Mouse (Mus musculus) ovary, postnatal 14 days (tissue): ENCODE data around the gene Fsd2.

Experiments used
- DNase-seq: peaks from one replicate; pipeline ENCODE4 v3.0.0; 2022; ENCODE audit warnings: low spot score

The Fsd2 gene

DNA sequence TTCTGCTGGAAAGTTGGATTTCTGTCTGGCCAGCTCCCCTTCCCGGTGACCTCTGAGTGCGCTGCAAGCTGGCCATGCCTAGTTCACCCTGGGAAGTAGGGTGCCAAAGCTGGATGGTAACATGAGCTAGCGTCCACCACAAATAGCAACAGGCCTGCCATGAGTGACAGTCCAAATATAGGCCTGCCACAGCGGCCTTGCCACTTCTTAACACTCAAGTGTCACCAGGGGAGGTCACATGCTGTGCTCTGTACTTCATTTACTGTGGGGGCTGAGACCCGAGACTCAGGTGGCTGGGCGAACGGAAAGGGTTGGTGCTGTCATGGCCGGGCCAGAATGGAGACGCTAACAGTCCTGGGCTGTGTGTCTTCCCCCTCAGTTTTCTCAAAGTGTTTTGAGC, at the start of gene Fsd2:
TSS of gene Fsd2 (minus strand) at position 53 of the 400 bp plus-strand sequence.
- no peak for DNase-seq

DNA sequence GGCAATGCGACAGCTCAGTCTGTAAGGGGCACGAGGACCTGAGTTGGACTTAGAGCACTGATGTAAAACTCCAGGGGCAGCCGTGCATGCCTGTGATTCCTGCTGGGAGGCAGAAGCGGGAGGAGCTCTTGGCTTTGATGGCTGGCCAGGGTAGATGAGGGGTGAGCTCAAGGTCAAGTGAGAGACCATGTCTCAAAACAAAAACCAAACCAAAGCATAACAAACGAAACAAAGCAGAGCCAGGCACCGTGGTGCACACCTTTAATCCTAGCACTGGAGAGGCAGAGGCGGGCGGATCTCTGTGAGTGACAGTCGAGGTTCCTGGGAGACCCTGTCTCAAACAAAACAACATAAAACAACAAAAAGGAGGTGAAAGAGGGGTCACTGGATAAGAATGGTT, 48.3 kb upstream of the Fsd2 start:
- no peak for DNase-seq

DNA sequence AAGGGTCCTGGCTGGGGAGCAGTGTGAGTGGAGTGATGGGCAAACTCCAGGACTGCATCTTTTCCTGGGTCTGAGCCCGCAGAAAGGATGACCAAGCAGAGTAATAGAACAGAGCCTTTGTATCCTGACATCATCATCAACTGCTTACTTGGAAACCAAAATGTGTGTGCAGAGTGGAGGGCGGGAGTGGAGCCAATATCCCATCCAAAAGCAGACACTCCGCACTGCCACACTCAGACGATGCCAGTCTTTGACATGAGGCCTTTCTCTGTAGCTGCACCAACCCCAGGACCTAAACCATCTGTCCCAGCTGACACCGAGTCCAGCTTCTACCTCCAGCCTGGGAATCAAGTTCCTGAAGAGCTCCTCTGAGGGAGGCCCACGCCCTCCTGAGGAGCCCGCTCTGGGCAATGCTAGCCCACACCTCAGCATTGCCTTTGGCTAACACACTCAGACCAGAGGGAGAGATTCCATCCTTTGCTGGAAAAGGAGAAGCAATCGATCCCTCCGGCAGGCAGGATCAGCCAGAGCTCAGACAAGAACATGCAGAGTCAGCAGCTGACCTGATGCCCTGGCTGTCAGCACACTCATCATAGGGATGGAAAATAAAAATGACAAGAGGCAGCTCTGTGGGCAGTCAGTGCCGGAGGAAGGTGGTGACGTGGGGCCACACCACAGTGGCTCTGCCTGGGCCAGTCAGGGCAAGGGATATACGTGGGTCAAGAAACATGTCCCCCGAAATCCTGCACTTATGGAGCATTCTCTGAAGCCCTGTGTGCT, 46.3 kb upstream of the Fsd2 start:
- DNase-seq: no peak

DNA sequence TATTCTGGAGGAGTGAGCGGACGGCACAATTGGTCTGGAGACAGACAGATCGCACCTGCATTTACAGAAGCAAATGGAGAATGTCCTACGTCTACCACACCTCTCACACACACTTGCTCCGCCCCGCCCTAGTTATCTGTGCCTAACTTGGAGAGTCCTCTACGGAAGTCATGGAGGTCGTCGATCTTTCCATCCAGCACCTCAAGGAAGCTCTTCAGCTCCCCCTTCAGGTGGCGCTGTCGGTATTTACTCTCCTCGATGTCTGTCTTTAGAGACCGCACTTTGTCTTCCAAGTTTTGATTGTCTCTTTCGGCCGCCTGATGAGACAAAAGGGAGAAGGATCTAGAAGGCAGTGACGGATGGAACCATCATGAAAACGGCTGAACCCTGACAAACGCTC, 43.4 kb upstream of the Fsd2 start:
- peak; percentile 9 for DNase-seq

DNA sequence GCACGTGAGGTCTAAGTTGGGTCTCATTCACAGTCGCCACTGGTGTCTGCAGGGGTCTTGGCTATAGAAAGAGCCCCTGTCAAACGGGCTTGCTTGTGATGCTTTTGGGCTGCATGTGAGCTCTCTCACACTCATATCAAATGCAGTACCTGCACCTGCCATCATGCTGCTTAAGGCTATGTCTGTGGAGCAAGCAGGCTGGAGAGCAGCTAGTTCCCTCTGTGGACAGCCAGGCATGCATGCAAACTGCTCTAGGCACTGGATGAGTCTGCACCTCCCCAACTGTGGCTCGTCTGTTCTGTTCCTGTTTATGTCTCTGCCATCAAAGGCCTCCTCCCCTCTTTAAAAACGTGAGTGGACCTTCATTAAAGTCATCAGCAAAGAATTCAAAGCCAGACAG, 39.7 kb upstream of the Fsd2 start:
- no peak for DNase-seq

DNA sequence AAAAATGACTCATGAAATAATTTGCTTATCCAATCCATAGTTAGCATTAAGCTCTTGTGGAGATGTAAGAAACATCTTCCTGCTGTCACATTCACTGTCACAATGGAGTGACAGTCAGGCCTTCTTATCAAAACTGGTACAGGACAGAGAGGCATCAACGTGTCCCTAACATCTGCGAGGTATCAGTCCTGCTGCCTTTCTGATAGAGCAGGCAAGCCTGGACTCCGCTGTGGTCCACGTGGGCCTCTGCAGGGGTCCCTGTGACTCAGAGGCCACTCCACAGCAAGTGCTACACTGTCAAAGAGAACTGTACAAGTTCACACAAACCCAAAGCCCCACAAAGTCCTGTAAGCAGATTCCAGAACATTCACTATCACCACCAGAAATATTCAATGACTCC, 38.7 kb upstream of the Fsd2 start:
- DNase-seq: no peak

DNA sequence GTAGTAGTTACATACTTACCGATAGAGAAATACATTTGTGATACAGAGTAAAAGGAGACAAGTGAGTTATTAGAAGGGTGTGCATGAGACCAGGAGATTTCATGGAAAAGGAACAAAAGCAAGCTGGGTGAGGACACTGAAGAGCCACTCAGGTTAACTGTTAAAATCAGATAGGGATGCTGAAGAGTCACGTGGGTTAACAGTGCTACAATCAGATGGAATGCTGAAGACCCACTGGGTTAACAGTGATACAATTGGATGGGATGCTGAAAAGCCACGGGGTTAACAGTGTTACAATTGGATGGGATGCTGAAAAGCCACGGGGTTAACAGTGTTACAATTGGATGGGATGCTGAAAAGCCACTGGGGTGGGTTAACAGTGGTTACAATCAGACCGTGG, 38.2 kb upstream of the Fsd2 start:
- DNase-seq: no peak

DNA sequence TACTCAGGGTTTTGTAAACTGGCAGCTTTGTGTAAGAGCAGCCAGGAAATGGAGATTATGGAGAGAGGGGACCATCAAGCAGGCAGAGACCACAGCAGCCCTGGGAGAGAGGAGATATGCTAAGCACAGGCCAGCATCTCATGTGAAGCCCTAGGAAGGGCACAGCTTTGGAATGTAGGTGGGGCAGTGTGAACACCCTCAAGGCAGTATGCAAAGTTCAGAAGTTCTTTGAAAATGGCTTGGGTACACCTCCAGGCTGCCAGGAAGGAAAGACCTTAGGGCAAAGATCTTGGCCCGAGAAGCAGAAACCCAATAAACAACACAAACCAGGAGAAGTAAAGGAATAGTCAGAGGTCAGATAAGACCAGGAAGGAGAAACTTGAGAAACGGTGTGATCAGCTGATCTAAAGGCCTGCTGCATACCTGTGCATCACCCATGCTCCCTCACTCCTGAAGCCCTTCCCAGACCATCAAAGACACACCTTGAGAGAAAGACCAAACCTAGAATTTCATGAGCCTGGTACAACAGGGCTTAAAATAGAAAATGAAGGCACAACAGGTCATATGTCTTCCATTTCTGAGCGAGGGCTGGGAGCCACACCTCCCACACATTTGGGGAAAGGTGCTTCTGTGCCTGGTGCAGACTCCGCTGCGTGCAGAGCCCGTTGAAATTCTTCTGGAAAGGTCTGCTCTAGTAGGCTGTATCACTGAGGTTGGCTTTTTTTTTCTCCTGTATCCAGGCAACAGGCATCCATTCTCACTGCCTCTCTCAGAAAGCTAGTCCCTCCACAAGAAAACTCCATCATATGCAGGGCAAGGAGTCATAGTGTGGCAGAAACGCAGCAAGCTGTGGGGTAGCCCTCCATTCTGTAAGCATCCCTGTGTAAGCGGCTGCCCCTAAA, 32.9 kb upstream of the Fsd2 start:
- no peak for DNase-seq

DNA sequence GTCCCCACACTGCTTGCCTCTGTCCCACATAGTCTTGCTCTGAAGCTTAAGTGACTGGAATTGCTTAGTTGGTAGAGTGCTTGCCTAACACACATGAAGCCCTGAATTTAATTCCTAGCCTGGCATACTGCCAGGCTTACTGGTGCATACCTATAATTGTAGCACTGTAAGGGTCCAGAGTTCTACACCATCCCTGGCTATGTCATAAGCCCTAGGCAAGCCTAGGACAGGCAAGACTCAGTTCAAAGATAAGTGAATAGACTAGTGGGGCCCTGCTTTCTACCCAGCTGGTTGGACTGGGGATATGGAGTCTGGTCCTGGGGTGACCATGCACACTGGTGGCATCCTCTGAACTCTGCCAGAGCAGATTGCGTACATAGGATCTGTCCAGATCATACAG, 30.9 kb upstream of the Fsd2 start:
- DNase-seq: no peak

DNA sequence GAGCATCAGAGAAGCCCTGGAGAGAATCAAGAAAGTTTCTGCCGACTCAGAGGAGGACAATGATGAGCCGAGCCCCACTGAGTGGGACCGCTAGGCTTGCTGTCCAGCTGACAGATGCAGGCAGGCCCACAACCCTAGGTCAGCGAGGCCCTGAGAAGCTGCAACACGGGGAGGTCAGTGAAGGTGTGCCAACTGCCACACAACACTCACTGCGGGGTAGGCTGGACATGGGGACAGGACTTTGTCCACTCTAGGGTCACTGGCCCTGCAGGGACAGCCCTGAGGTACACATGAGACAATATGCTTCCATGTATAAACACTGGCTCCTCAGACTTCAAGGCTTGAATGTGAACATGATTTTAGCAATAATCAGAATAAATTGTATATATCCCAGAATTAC, 29.3 kb upstream of the Fsd2 start:
- DNase-seq: no peak

DNA sequence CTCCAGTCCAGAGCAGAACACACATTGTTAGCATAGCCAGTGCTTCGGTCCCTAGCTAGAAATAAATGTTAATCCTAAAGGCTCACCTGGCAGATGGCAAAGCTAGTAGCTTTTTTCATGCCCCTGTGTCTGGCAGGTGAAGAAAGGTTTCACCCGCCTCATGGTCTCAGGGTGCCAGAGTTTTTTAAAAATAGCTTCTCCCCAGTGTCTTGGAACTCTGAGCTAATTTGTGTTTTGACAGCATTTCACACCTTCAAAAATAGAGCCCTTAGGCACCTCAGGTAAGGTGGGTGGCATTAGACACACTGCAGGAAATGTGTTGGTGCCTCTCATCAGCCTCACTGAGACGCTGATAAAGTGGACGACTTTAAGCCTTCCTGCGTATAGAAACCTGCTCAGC, 28.3 kb upstream of the Fsd2 start:
- DNase-seq: no peak

DNA sequence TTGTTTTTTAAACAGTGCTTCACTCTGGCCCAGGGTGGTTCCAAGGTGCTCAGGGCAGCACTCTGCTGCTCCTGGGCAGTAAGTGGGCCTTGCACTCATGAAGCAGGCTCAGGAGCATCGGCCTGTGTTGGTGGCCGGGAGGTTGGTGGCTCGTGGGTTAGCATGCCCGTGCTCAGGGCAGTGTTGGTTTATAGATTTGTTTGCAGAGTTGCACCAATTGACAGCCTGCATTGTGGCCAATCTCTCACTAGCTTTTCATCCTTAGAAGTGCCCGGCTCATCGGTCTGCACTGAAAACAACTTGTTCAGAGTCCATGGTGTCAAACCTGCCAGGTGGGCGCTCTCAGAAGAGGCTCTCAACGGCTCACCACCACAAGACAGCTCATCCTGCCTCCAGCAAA, 26.6 kb upstream of the Fsd2 start:
- DNase-seq: no peak

DNA sequence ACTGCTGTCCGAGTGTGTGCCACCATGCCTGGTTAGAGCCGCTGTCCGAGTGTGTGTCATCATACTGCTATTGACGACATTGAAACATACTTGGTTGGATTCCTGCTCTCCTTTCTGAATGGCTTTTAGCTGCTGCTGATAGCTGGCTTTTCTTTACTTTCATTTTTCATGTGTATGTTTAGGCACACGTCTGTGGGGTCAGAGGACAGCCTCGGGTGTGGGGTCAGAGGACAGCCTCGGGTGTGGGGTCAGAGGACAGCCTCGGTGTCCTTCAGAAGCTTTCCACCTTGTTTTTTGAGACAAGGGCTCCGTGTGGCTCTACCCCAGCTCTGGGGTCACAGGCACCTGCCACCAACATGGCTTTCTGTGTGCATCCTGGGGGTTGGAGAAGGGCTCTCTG, 25.9 kb upstream of the Fsd2 start:
- no peak for DNase-seq

DNA sequence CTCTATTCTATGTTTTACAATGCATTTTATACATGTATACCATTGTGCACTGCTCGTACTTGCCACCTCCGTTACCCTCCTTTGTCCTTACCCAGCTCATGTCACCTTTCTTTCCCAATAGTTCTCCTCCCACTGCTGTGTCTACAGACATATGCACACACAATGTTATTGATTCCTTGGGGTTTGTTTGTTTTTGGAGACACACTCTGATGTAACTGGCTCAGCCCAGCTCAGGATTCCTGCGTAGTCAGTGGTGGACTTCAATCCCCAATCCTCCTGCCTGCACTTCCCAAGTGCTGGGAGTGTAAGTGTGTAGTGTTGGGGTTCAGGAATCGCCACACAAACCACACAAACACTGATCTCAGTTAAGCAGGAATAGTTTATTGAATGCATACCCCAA, 20.5 kb upstream of the Fsd2 start:
- no peak for DNase-seq

DNA sequence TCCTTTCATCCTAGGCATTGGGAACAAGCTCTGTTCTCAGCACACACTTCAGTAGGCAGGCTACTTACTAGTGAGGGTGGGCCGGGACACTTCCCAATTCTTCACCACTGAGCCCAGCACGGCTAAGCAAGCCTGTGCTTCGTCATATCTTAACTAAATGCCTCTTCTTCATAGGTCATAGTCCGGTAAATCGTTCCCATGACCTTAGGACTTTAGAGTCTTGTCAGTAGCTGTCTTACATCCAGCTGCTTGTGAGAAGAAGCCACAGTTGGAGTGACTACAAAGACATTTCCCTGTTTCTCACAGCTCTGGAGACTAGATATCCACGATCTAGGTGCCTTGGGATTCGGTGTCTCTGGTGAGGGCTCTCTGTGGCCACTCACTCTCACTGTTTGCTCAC, 18.6 kb upstream of the Fsd2 start:
- DNase-seq: no peak

DNA sequence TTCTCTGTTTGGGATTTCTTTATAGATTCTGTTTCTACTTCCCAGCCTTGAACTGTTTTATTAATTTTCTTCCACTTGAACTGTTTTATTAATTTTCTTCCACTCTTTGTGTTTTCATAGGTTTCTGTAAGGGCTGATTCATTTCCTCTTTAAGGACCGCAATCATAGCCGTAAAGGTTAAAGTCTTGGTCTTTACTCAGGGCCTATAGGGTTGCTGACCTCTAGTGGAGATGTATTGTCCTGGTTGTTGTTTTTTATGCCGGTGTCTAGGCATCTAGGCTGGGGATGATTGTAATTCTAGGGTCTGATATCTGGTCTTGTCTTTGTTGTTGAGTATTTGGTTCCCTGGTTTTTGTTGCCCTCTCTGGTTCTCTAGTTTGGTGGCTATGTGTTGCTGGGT, 16.8 kb upstream of the Fsd2 start:
- no peak for DNase-seq

DNA sequence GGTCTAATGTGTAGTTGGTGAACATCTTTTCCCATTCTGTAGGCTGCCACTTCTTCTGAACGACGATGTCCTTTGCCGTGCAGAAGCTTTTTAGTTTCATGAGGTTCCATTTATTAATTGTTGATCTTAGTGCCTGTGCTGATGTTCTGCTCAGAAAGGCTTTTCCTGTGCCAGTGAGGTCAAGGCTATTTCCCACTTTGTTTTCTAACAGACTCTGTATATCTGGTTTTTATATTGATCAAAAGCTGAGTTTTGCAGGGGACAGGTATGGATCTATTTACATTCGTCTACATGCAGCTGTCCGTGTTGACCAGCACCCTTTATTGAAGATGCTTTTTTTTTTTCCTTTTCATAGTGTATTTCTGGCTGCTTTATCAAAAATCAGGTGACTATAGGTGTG, 12.6 kb upstream of the Fsd2 start:
- DNase-seq: no peak

DNA sequence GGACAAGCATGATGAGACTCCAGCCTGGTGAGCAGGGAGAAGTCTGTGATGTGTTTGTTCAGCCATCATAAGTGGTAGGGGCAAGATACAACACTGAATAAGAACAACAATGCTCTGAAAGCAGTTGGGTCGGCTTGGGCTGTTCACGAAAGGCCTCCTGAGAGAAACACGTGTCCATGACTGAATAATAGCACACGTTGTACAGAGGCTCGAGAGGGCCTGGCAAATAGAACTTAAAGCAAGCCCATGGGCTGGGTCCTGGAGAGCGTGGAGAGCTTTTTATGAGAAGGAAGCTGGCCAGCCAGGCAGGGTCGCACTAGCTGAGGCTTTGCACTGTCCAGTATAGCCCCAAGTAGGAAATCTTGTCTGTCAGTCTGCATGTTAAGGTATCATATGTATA, 11.7 kb upstream of the Fsd2 start:
- no peak for DNase-seq

DNA sequence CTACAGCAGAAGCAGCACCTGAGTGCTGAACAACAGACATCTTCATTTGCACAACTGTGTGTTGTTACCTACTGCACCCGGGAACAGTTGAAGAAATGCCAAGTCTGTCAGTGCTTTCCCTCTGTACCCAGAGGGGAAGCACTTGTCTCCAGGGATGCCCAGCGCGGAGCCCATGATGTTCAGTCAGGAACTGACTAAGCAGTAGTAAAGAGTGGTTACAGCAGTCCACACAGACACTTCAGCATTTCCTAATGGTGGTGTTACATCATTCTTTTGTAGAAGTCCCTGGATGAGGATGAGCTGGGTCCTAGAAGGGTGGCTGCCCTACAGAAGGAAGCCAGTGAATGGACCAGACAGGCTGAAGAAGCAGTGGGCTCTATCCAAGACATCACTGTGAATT, 11.1 kb upstream of the Fsd2 start:
- no peak for DNase-seq

DNA sequence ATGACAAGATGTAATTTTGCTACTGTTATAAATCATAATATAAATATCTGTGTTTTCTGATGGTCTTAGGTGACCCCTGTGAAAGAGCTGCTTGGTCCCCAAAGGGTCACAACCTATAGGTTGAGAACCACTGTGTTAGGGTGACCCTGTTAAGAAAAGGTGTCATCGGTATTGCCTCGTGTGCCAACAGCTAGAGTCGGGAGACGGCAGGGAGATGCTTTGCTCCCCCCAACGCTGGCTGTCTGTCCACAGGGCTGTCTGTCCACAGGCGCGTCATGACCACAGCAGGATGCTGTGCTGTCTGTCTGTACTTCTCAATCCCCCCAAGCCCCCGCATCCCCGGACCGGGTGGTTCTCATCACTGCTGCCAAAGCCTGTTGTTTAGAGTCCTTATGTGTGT, 8.9 kb upstream of the Fsd2 start:
- no peak for DNase-seq

DNA sequence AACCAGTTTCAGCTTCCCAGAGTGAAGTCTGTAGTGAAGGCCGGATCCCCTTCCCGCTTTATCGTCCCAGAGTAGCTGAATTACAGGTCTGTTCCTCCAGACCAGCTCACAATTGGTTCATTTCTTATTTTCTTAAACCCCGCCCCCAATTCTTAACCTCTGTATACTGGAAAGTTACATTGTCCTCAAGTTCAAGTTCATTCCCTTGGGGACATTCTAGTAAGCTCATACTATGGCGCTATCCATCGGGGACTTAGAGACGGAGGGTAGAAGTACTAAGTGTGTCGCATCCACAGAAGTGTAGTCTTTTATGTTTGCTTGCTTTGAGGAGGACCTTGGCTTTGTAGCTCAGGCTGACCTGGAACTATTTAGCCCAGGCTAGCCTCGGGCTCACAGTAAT, 7.1 kb upstream of the Fsd2 start:
- DNase-seq: no peak

DNA sequence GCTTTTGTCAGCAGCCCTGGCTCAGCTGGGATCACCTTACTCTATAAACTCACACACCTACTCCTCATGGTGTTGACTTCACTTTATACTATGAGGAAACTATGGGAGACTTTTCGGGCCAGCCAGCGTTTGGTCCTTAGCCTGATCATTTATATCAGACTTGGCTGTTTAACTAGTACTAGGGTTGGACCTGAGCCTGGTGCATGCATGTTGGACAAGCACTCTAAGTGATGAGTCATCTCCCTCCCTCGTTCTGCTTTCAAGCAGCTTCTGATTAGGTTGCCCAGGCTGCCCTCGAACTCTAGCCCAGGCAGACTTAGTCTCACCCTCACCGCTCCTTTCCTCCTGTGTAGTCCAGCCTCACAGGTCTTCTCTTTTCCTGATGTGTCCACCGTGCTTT, 6.7 kb upstream of the Fsd2 start:
- no peak for DNase-seq

DNA sequence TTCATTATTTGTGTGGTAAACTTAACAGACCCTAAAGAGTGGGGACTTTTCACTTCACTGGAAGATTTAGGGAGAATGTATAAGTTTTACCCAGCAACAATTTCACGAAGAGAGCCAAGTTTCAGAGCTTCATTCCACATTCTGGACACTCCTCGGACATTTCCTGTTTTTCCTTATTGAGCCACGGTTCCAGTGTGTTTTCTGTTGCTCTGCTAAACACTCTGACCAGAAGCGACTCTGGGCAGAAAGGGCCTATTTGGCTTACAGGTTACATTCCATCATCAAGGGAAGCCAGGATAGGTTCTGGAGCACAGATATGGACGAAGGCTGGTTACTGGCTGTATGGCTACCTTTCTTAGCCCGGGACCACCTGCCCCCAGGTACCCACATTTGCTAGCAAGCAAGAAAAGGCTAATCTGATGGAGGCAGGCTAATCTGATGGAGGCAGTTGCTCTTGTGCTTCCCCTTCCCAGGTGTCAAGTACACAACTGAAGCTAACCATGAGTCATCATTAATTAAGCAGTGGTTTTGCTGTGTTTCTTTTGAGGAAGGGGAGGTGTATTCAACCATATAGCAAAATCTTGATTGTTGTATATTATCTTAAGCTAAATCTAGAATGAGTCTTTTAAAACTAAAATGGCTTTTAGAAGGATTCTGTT, 6.0 kb upstream of the Fsd2 start:
- DNase-seq: no peak
